Mouse (Mus musculus) intestine, embryonic 14.5 days (tissue): ENCODE measurements around the gene Serpinb3a. TPM values are rescaled to one million over a fixed set of nuclear protein-coding genes. Genes with fewer than 3 reads are reported as not detected.
A peak's percentile ranks its signal among the peaks of the same experiment; 100 is the strongest.
"Not testable (repeated sequence)": the region's sequence is repeated elsewhere in the genome, so short reads cannot be mapped to it uniquely, and the experiment has no call there.

Source experiments
- ATAC-seq: fragments of 200-750 bp; cut with Nextera tagmentation; replicated peaks from 2 replicates; pipeline ENCODE4 v1.8.0; 2017; ENCODE audit warnings: low read depth, moderate number of reproducible peaks, moderate TSS enrichment, moderate library complexity; ENCODE audit not compliant: low FRiP score, low TSS enrichment
- DNase-seq: peaks from one replicate; pipeline ENCODE4 v3.0.0-alpha.2; 2018; ENCODE audit warnings: low spot score
- H3K27ac ChIP-seq: fragments of 300-500 bp; sonication (generic); 2 replicates; pipeline ENCODE4 v1.5.1; 2014; ENCODE audit warnings: low read depth, mild to moderate bottlenecking, control low read depth
- H3K27me3 ChIP-seq: fragments of 300-500 bp; sonication (generic); replicated peaks from 2 replicates; pipeline ENCODE4 v1.6.1; 2014; ENCODE audit warnings: low read length, control low read depth; ENCODE audit not compliant: control insufficient read depth, insufficient read depth
- H3K36me3 ChIP-seq: fragments of 300-500 bp; sonication (generic); 2 replicates; pipeline ENCODE4 v1.6.1; 2014; ENCODE audit warnings: low read length, control low read depth; ENCODE audit not compliant: control insufficient read depth, insufficient read depth
- H3K4me1 ChIP-seq: fragments of 300-500 bp; sonication (generic); replicated peaks from 2 replicates; pipeline ENCODE4 v1.6.1; 2014; ENCODE audit warnings: low read length, control low read depth, mixed read lengths; ENCODE audit not compliant: control insufficient read depth, insufficient read depth
- H3K4me2 ChIP-seq: fragments of 300-500 bp; sonication (generic); 2 replicates; pipeline ENCODE4 v1.6.1; 2014; ENCODE audit warnings: low read length
- H3K4me3 ChIP-seq: fragments of 300-500 bp; sonication (generic); 2 replicates; pipeline ENCODE4 v1.5.1; 2014; ENCODE audit warnings: low read depth, low read length, control low read depth, mixed read lengths
- H3K9ac ChIP-seq: fragments of 300-500 bp; sonication (generic); 2 replicates; pipeline ENCODE4 v1.6.1; 2014; ENCODE audit warnings: mild to moderate bottlenecking, low read length
- H3K9me3 ChIP-seq: fragments of 300-500 bp; sonication (generic); 2 replicates; pipeline ENCODE4 v1.6.1; 2016; ENCODE audit warnings: low read length, control low read depth; ENCODE audit not compliant: control insufficient read depth
- WGBS: fragments of 180-500 bp; shearing (Covaris S2); extraction: QIAGEN DNeasy Blood & Tissue Kit; methylation state at CpG from one replicate; pipeline ENCODE4 v1.1.7; 2014; 5-methylcytosine and 5-hydroxymethylcytosine counted together
- polyA plus RNA-seq: library from polyadenylated mRNA; unstranded; fragments of >200 nt; fragmentation: Nextera tagmentation; extraction: Ambion mirVana; gene quantifications from 2 replicates; pipeline ENCODE4 v1.2.1, GENCODE M21; 2014

The Serpinb3a gene
- polyA plus RNA-seq: not detected in 2 replicates

DNA sequence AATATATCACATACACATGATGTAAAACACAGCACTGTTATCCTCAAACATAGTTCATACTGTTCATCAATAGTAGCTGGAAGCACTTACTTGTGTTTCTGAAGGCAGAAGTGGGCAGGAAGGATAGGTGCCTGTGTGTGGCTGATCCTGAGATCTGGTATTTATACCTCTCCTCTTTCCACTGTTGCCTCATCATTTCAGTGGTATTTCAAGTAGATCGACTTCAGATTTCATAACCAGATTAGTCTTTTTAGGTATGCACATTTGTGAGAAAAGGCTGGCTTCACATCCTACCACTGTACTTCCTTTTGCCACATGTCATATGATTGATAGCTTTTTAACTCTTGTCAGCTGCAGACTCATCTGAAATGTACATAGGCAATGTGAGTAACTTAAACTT is at the start of gene Serpinb3a:
Gene Serpinb3a (minus strand): TSS at position 101 of the 400 bp plus-strand sequence.
- Histone ChIP-seq H3K4me2 (no peak within 1 kb of the TSS), H3K9ac (no peak within 1 kb of the TSS), H3K27ac (no peak within 1 kb of the TSS), H3K27me3 (no peaks in the 10 kb centered on the region), H3K4me3 (no peak within 1 kb of the TSS), H3K36me3 (no peaks in the 10 kb centered on the region), H3K9me3 (no peaks in the 10 kb centered on the region), H3K4me1 (no peaks in the 10 kb centered on the region)
- WGBS: 80% methylated on average over 1 of the region's 1 CpGs
- no peak for ATAC-seq
- DNase-seq: no peak

DNA sequence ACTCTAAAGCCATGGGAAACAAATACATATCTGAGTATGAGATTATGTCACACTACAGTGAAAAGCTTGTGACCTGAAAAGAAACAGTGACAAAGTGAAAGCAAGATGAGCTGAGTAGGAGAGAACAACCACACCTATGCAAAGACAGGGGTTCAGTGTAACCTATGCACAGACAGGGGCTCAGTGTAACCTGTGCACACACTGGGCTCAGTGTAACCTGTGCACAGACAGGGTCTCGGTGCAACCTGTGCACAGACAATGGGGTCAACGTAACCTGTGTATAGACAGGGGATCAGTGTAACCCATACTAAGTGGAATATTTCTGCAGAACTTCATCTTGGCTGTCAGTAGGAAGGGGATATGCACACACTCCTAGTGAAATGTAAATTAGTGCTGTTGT is 46.3 kb upstream of the Serpinb3a start:
- 91% methylated on average over 2 of the region's 2 CpGs for WGBS

DNA sequence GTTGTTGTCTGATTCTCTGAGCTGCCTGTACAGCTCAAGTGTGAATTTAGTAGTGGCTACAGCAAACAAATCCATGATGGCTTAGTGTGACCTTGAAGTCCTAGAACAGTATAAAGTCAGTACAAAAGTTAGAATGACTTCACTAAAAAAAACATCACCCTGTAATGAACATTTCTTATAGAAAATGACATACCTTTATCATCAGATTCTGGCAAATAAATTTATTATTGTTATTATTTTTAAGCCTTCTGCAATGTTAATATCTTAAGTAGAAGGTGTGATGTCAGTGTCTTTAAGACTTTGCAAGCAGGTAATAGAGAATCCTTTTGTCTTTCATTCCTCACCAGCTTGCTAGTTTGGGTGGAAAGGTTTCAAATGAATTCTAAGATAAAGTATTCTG is 31.3 kb upstream of the Serpinb3a start, which contains the start of gene Serpinb3d:
Gene Serpinb3d (minus strand): TSS at position 101 of the 400 bp plus-strand sequence.
- no peak within 1 kb of the TSS for H3K4me2 ChIP-seq
- H3K4me3 ChIP-seq: no peak within 1 kb of the TSS
- no peak within 1 kb of the TSS for H3K9ac ChIP-seq
- H3K27ac ChIP-seq: no peak within 1 kb of the TSS
- ATAC-seq (no peak), DNase-seq (no peak)
- no peaks in the 10 kb centered on the region for H3K4me1 ChIP-seq
- no peaks in the 10 kb centered on the region for H3K27me3 ChIP-seq
- H3K9me3 ChIP-seq: no peaks in the 10 kb centered on the region
- no peaks in the 10 kb centered on the region for H3K36me3 ChIP-seq

More for the DNA sequence above, 46.3 kb upstream of the Serpinb3a start:
- Histone ChIP-seq H3K27me3 (no peaks in the 10 kb centered on the region), H3K9ac (no peak overlapping the region), H3K4me1 (no peaks in the 10 kb centered on the region), H3K27ac (no peak overlapping the region), H3K36me3 (no peaks in the 10 kb centered on the region), H3K4me3 (no peak overlapping the region), H3K4me2 (no peak overlapping the region), H3K9me3 (no peaks in the 10 kb centered on the region)
- DNase-seq: no peak
- no peak for ATAC-seq

DNA sequence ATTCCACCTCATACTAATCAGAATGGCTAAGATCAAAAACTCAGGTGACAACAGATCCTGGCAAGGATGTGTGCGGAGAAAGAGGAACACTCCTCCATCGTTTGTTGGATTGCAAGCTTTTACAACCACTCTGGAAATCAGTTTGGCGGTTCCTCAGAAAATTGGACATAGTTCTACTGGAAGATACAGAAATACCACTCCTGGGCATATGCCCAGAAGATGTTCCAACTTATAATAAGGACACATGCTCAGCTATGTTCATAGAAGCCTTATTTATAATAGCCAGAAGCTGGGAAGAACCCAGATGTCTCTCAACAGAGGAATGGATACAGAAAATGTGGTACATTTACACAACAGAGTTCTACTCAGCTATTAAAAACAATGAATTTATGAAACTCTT is 17.9 kb downstream of the Serpinb3a start:
- not testable (repeated sequence) for H3K9ac ChIP-seq, H3K4me1 ChIP-seq, H3K27me3 ChIP-seq, H3K36me3 ChIP-seq, H3K4me2 ChIP-seq, H3K4me3 ChIP-seq, DNase-seq, H3K9me3 ChIP-seq, ATAC-seq, H3K27ac ChIP-seq
- WGBS: 94% methylated on average over 3 of the region's 3 CpGs

DNA sequence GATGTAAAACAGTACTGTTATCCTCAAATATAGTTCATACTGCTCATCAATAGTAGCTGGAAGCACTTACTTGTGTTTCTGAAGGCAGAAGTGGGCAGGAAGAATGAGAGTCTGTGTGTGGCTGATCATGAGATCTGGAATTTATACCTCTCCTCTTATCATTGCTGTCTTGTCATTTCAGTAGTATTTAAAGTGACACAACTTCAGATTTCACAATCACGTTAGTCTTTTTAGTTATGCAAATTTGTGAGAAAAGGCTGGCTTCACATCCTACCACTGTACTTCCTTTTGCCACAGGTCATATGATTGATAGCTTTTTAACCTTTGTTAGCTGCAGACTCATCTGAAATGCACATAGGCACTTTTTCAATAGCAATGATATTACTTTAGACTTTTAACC is 26.2 kb downstream of the Serpinb3a start:
- no peak overlapping the region for H3K4me2 ChIP-seq
- no peaks in the 10 kb centered on the region for H3K4me1 ChIP-seq
- no peak overlapping the region for H3K4me3 ChIP-seq
- WGBS: 58% methylated on average over 1 of the region's 1 CpGs
- DNase-seq (no peak), ATAC-seq (no peak)
- H3K27me3 ChIP-seq: no peaks in the 10 kb centered on the region
- no peaks in the 10 kb centered on the region for H3K36me3 ChIP-seq
- no peak overlapping the region for H3K9ac ChIP-seq
- no peak overlapping the region for H3K27ac ChIP-seq
- no peaks in the 10 kb centered on the region for H3K9me3 ChIP-seq

DNA sequence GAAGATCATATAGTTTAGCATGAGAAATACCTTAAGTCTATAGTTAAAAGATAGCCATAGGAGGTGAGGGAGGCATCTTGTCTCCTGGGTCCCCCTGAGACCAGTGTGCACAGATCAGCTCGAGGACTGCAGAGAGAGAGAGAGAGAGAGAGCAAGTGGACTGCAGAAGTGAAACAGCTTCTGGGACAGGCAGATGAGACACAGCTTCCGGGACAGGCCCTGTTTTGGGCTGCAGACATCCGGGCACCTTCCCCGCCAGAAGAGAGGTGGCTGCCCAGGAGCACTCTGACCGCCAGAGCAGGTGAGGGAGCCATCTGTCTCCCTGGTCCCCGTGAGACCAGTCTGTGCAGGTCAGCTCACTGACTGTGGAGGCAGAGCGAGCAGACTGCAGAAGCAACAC is 36.9 kb downstream of the Serpinb3a start:
- H3K4me2 ChIP-seq: no peak overlapping the region
- H3K9ac ChIP-seq: no peak overlapping the region
- H3K27me3 ChIP-seq: no peaks in the 10 kb centered on the region
- no peak for DNase-seq
- H3K36me3 ChIP-seq: no peaks in the 10 kb centered on the region
- no peak for ATAC-seq
- H3K4me1 ChIP-seq: no peaks in the 10 kb centered on the region
- H3K4me3 ChIP-seq: no peak overlapping the region
- H3K9me3 ChIP-seq: no peaks in the 10 kb centered on the region
- WGBS: 79% methylated on average over 7 of the region's 7 CpGs
- no peak overlapping the region for H3K27ac ChIP-seq

DNA sequence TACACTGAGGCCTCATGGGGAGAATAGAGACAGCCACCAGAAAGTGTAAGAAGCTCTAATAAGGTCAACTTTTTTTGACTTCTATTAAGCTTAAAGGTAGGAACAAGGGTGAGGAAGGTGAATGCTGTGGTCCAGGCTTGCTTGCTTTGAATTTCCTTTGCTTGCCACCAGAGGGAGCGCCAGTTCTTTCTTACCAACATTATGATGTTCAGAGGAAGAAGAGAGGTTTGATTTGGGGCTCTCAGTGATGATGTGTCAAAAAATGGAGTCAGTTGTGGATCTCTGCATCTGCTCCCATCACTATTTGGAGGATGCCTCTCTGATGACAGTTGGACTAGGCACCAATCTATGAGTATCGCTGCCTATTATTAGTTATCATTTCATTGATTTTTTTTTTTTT is 37.6 kb downstream of the Serpinb3a start:
- no peak overlapping the region for H3K9ac ChIP-seq
- no peak overlapping the region for H3K4me3 ChIP-seq
- DNase-seq (peak; percentile 57), ATAC-seq (no peak)
- no peak overlapping the region for H3K27ac ChIP-seq
- H3K9me3 ChIP-seq: no peaks in the 10 kb centered on the region
- H3K27me3 ChIP-seq: no peaks in the 10 kb centered on the region
- no peak overlapping the region for H3K4me2 ChIP-seq
- no peaks in the 10 kb centered on the region for H3K4me1 ChIP-seq
- H3K36me3 ChIP-seq: no peaks in the 10 kb centered on the region
- WGBS: 59% methylated on average over 2 of the region's 2 CpGs

DNA sequence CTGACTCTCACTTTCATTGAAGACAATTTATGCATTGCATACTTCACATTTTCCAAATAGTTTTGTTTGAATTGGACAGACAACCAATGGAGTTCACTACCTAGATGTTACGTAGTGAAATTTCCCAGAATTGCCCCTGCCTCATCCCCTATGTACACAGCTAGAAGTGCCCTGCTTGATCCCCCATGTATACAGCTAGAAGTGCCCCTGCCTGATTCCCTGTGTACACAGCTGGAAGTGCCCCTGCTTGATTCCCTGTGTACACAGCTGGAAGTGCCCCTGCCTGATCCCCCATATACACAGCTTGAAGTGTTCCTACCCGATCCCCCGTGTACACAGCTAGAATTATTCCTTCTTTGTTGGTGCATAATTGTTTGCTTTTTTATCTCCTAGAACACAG is 45.8 kb downstream of the Serpinb3a start:
- no peaks in the 10 kb centered on the region for H3K27me3 ChIP-seq
- DNase-seq (no peak), ATAC-seq (no peak)
- no peak overlapping the region for H3K4me3 ChIP-seq
- H3K9me3 ChIP-seq: no peaks in the 10 kb centered on the region
- H3K4me1 ChIP-seq: no peaks in the 10 kb centered on the region
- H3K27ac ChIP-seq: no peak overlapping the region
- H3K4me2 ChIP-seq: no peak overlapping the region
- H3K9ac ChIP-seq: no peak overlapping the region
- 68% methylated on average over 3 of the region's 3 CpGs for WGBS
- H3K36me3 ChIP-seq: no peaks in the 10 kb centered on the region

DNA sequence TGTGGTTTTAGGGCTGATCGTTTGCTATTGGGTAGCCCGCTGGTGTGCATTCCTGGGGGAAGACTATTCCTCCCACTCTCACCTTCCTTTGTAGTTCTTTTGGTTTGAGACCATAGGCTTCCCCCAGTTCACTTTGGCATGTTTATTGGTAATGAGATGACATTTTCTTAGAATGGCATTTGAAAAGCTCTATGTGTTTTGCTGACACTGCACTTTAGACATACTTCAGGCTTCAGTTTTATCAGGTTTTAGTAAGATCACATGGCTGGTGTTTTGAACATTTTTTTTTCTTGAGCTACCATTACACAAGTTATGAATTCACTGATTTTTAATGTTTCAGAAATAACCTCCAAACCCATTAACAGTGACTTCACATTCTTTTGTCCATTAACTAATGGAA is 50.3 kb downstream of the Serpinb3a start:
- Histone ChIP-seq H3K27ac (no peak overlapping the region), H3K9ac (no peak overlapping the region), H3K27me3 (no peaks in the 10 kb centered on the region), H3K4me1 (no peaks in the 10 kb centered on the region), H3K36me3 (no peaks in the 10 kb centered on the region), H3K4me3 (no peak overlapping the region), H3K4me2 (no peak overlapping the region), H3K9me3 (no peaks in the 10 kb centered on the region)
- ATAC-seq (no peak), DNase-seq (no peak)
- 82% methylated on average over 2 of the region's 2 CpGs for WGBS
